Mouse (Mus musculus): ENCODE data around the gene Nckap5. TPM values are rescaled to one million over a fixed set of nuclear protein-coding genes. Genes with fewer than 3 reads are reported as not detected.

The Nckap5 gene
- polyA plus RNA-seq, 1 experiment = 3.1 TPM

DNA sequence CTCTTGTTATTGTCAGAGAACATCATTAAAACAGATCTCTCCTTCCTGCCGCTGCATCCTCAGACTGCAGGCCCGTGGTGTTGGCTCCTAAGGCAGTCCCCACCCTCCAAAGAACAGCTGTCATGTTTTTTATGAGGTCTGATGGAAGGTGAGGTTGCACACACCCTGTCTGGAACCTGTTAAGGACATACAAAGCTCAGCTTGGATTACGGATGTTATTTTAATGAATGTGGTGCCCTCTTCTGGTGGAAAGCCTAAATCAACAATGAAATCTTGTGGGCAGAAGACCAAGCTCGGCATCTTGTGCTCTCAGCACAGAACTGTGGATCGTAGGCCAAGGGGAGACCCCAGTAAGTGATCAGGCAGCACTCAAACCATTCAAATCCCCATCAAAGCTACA, 399.0 kb downstream of the Nckap5 start:
- Histone ChIP-seq H3K4me1 (ENCODE audit: control insufficient read depth, insufficient read depth, low read length) (no peaks in the 10 kb centered on the region), H3K27me3 (replicated peaks; ENCODE audit: control insufficient read depth, insufficient read depth, low read length) (no peaks in the 10 kb centered on the region), H3K27ac (ENCODE audit: insufficient read depth, low read depth, low read length) (no peak overlapping the region), H3K36me3 (ENCODE audit: control insufficient read depth, insufficient read depth, low read length) (no peaks in the 10 kb centered on the region), H3K4me3 (ENCODE audit: insufficient read depth, low read depth, low read length) (no peak overlapping the region)
- 19% methylated on average over 5 of the region's 5 CpGs for WGBS
- peak; percentile 56 for DNase-seq
- no peak for TF ChIP-seq POLR2A (IDR thresholded peaks at IDR 0.05; ENCODE audit: low read depth, low read length)
- peak; percentile 34; the same call in 1 of the 2 replicates for TF ChIP-seq CTCF (conservative IDR thresholded peaks at IDR 0.05; ENCODE audit: insufficient read depth, insufficient read length, low read depth, low read length)

DNA sequence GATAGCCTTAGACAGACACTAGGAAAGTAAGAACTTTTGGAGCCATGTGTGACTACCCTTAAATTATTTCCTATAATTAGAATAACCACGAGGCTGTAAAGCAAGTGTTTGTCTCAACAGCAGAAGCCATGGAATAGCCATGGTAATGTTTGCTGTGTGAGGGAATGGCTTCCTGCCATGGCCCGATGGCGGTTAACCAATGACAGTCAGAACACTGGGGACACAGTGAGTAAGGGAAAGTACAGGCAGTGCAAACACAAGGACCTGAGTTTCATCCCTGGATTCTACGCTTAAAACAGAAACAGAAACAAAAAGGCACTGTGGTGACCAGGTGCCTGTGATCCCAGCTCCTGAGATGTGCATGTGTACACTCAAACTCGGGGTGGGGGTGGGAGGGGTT, 419.2 kb downstream of the Nckap5 start:
- no peak for DNase-seq
- H3K27me3 ChIP-seq (replicated peaks; ENCODE audit: control insufficient read depth, insufficient read depth, low read length) = no peaks in the 10 kb centered on the region
- H3K27ac ChIP-seq (ENCODE audit: insufficient read depth, low read depth, low read length) = no peak overlapping the region
- no peaks in the 10 kb centered on the region for H3K4me1 ChIP-seq (ENCODE audit: control insufficient read depth, insufficient read depth, low read length)
- no peak for TF ChIP-seq POLR2A (IDR thresholded peaks at IDR 0.05; ENCODE audit: low read depth, low read length)
- no peak for TF ChIP-seq CTCF (conservative IDR thresholded peaks at IDR 0.05; ENCODE audit: insufficient read depth, insufficient read length, low read depth, low read length)
- no peaks in the 10 kb centered on the region for H3K36me3 ChIP-seq (ENCODE audit: control insufficient read depth, insufficient read depth, low read length)
- no peak overlapping the region for H3K4me3 ChIP-seq (ENCODE audit: insufficient read depth, low read depth, low read length)
- WGBS = 75% methylated on average over 5 of the region's 5 CpGs

DNA sequence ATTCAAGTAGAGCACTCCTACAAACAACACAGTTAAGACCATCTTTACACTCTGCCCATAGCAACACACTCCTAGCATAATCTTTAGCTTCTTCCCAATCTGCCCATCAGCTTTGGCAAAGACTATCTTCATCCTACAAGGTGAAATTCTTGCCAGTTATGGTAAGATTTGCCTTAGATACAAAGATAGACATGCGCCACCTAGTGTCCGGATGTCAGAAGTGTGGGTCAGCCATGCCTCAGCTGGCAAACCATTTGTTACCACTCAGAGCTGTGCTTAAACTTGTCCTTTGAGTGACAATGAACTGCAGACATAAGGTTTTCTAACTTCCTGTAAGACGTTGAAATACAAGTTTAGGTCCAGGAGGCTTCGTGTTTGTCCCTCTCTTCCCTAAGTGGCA, 422.7 kb downstream of the Nckap5 start:
- H3K27me3 ChIP-seq (replicated peaks; ENCODE audit: control insufficient read depth, insufficient read depth, low read length) = no peaks in the 10 kb centered on the region
- no peaks in the 10 kb centered on the region for H3K36me3 ChIP-seq (ENCODE audit: control insufficient read depth, insufficient read depth, low read length)
- peak; percentile 47 for DNase-seq
- WGBS = 17% methylated on average over 4 of the region's 4 CpGs
- TF ChIP-seq POLR2A (IDR thresholded peaks at IDR 0.05; ENCODE audit: low read depth, low read length) = no peak
- TF ChIP-seq CTCF (conservative IDR thresholded peaks at IDR 0.05; ENCODE audit: insufficient read depth, insufficient read length, low read depth, low read length) = peak; percentile 78
- H3K27ac ChIP-seq (ENCODE audit: insufficient read depth, low read depth, low read length) = no peak overlapping the region
- H3K4me1 ChIP-seq (ENCODE audit: control insufficient read depth, insufficient read depth, low read length) = no peaks in the 10 kb centered on the region
- H3K4me3 ChIP-seq (ENCODE audit: insufficient read depth, low read depth, low read length) = no peak overlapping the region

DNA sequence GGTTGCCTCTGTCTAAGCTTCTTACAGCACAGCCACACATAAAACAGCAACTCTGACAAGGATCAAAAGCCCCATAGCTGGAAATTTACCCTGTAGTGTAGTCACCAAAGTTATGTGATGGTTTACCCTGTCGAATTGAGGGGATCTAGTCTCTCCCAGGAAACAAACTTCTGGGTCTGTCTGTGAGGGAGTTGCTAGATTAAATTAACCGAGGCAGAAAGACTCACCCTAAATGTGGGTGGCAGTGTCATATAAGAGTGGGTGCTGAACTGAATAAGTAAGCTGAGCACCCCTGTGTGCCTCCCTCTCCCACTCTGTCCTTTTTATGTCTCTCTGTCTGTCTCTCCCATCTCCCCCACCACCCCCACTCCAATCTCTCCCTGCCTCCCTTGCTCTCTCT, 425.1 kb downstream of the Nckap5 start:
- WGBS = 55% methylated on average over 2 of the region's 2 CpGs
- Histone ChIP-seq H3K27me3 (replicated peaks; ENCODE audit: control insufficient read depth, insufficient read depth, low read length) (no peaks in the 10 kb centered on the region), H3K36me3 (ENCODE audit: control insufficient read depth, insufficient read depth, low read length) (no peaks in the 10 kb centered on the region), H3K27ac (ENCODE audit: insufficient read depth, low read depth, low read length) (no peak overlapping the region), H3K4me3 (ENCODE audit: insufficient read depth, low read depth, low read length) (no peak overlapping the region), H3K4me1 (ENCODE audit: control insufficient read depth, insufficient read depth, low read length) (no peaks in the 10 kb centered on the region)
- no peak for DNase-seq
- no peak for TF ChIP-seq POLR2A (IDR thresholded peaks at IDR 0.05; ENCODE audit: low read depth, low read length)
- TF ChIP-seq CTCF (conservative IDR thresholded peaks at IDR 0.05; ENCODE audit: insufficient read depth, insufficient read length, low read depth, low read length) = no peak

DNA sequence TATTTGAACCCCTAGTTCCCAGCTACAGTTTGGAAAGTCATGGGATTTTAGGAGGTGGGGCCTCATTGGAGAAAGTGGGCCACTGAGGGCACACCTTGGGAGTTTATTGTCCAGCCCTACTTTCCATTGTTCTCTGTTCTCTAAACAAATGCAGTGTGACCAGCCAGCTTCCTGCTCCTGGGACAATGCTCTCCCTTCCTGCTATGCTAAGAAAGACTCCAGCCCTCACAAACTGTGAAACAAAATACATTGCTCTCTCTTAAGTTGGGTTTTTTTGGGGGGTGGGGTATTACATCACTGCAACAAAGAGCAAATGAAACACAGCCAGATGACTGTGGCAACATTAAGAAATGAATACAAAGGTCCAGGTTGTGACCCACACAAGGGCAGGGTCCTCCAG, 426.6 kb downstream of the Nckap5 start:
- Histone ChIP-seq H3K4me1 (ENCODE audit: control insufficient read depth, insufficient read depth, low read length) (no peaks in the 10 kb centered on the region), H3K4me3 (ENCODE audit: insufficient read depth, low read depth, low read length) (no peak overlapping the region), H3K27me3 (replicated peaks; ENCODE audit: control insufficient read depth, insufficient read depth, low read length) (no peaks in the 10 kb centered on the region), H3K36me3 (ENCODE audit: control insufficient read depth, insufficient read depth, low read length) (no peaks in the 10 kb centered on the region), H3K27ac (ENCODE audit: insufficient read depth, low read depth, low read length) (no peak overlapping the region)
- DNase-seq = no peak
- TF ChIP-seq CTCF (conservative IDR thresholded peaks at IDR 0.05; ENCODE audit: insufficient read depth, insufficient read length, low read depth, low read length) (no peak), POLR2A (IDR thresholded peaks at IDR 0.05; ENCODE audit: low read depth, low read length) (no peak)

DNA sequence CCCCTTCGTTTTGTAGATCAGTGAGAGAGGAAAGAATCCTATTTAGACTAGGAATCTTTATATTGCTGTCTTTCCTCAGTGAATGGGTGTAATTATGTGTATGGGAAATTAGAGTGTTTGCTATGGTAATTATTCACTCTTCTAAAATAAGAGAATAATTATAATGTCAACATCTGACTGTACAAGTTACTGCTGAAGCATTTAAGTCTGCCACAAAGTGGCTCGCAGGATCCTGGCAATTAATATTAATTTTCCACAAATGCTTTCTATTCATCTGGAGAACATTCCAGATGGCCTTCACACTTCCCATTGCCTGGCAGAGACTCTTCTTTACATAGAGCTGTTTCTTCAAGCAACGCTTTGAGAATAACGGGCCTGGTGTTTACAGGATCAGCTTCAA, 439.4 kb downstream of the Nckap5 start:
- Histone ChIP-seq H3K4me3 (ENCODE audit: insufficient read depth, low read depth, low read length) (no peak overlapping the region), H3K4me1 (ENCODE audit: control insufficient read depth, insufficient read depth, low read length) (no peaks in the 10 kb centered on the region), H3K27me3 (replicated peaks; ENCODE audit: control insufficient read depth, insufficient read depth, low read length) (no peaks in the 10 kb centered on the region), H3K27ac (ENCODE audit: insufficient read depth, low read depth, low read length) (no peak overlapping the region), H3K36me3 (ENCODE audit: control insufficient read depth, insufficient read depth, low read length) (no peaks in the 10 kb centered on the region)
- TF ChIP-seq CTCF (conservative IDR thresholded peaks at IDR 0.05; ENCODE audit: insufficient read depth, insufficient read length, low read depth, low read length) (no peak), POLR2A (IDR thresholded peaks at IDR 0.05; ENCODE audit: low read depth, low read length) (no peak)
- DNase-seq = no peak
- WGBS = 76% methylated on average over 4 of the region's 4 CpGs

DNA sequence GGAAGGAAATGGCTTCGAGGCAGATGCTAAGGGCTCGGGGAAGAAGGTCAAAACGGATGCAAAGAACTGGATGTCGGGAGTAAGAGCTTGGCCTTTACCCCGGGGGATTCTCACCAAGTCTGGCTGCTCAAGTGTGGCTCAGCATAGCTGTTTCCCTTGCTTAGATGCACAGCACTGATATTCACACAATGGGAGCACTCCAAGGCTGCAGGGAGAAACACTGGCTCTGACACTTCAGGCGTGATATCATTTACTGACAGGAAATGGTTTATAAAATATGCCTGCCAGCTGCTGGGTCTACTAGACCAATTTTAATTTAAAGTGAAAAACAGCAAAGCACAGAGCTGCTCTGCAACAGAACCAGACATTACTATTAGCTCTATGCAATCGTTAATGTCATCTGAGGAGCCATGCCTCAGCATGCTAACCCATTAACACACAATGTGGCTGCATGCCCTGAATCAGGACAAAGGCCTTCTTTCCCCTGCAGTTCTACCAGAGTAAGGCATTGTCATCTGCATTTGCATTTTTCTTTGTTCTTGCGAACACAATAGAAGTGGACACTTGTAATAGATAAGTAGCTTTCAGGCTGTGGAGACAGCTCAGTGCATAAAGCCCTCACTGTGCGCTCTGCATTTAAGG, 453.1 kb downstream of the Nckap5 start:
- no peak overlapping the region for H3K4me3 ChIP-seq (ENCODE audit: insufficient read depth, low read depth, low read length)
- H3K4me1 ChIP-seq (ENCODE audit: control insufficient read depth, insufficient read depth, low read length) = no peaks in the 10 kb centered on the region
- DNase-seq = no peak
- no peaks in the 10 kb centered on the region for H3K27me3 ChIP-seq (replicated peaks; ENCODE audit: control insufficient read depth, insufficient read depth, low read length)
- TF ChIP-seq CTCF (conservative IDR thresholded peaks at IDR 0.05; ENCODE audit: insufficient read depth, insufficient read length, low read depth, low read length) (no peak), POLR2A (IDR thresholded peaks at IDR 0.05; ENCODE audit: low read depth, low read length) (no peak)
- H3K36me3 ChIP-seq (ENCODE audit: control insufficient read depth, insufficient read depth, low read length) = no peaks in the 10 kb centered on the region
- 63% methylated on average over 9 of the region's 9 CpGs for WGBS
- H3K27ac ChIP-seq (ENCODE audit: insufficient read depth, low read depth, low read length) = no peak overlapping the region
